ENCODE assay signal across 7 mouse cellular contexts in the genomic region with DNA sequence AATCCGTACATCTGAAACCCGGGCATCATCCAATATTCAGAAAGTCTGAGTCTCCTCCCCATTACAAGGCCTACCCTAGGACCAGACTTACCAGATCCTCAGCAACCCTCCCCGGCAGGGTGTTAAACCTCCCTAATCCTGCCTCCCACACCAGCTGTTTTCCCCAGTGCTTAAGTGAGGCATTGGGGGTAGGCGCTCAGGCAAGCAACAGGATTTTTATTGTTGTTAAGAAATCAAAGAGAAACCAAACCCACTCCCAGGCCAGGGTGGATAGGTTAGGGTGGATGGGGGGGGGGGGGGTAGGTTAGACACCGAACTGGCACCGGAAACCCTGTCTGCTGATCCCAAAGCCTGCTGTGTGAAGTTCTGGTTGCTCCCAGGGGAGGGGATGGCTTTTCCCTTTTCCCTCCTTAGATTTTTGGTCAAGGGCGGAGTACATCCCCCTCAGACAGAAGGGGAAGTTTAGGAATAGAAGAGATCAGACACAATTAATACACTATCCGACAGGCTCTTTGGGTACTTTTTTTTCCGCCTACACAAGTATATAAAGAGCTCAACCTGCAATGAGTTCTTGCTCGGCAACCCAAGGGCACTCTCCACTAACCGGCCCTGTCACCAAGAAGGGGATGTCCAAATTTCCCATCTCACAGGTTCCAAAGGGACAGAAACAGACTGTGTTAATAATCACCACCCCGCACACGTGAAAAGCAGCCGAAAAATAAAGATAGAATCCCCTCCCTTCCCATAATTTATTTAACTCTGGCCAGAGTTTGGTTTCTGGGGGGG. TPM values are rescaled to one million over a fixed set of nuclear protein-coding genes. Genes with fewer than 3 reads are reported as not detected.
A peak's percentile ranks its signal among the peaks of the same experiment; 100 is the strongest.
DNase-seq lines count a peak whose midpoint lies in the region; ATAC-seq and TF ChIP-seq lines count a peak whose summit lies in the region.

No protein-coding gene starts in this region.

- H3K9me3 ChIP-seq in heart, embryonic 13.5 days: no peaks in the 10 kb centered on the region
- no peaks in the 10 kb centered on the region for H3K9me3 ChIP-seq in liver, embryonic 12.5 days (replicated peaks)

- TF ChIP-seq CTCF in lung, adult 2 months (IDR thresholded peaks at IDR 0.05; ENCODE audit: insufficient read depth, low read length): no peak
- TF ChIP-seq CTCF in brain, embryonic 14.5 days (IDR thresholded peaks at IDR 0.05; ENCODE audit: borderline replicate concordance, extremely low read depth, insufficient read depth, insufficient read length): no peak

- peak overlapping the region; percentile 92 for H3K9ac ChIP-seq in heart, embryonic 13.5 days
- H3K9ac ChIP-seq in liver, embryonic 12.5 days: peak overlapping the region; percentile 92

- H3K27me3 ChIP-seq in heart, embryonic 13.5 days (replicated peaks): no peaks in the 10 kb centered on the region
- H3K27me3 ChIP-seq in liver, embryonic 12.5 days (replicated peaks): no peaks in the 10 kb centered on the region
- no peaks in the 10 kb centered on the region for H3K27me3 ChIP-seq in splenic B cell, adult 2 months (ENCODE audit: control insufficient read depth, insufficient read depth, low read length, poor library complexity, severe bottlenecking)

- H3K4me2 ChIP-seq in heart, embryonic 13.5 days: peak overlapping the region; percentile 89
- H3K4me2 ChIP-seq in liver, embryonic 12.5 days: peak overlapping the region; percentile 89

- peak overlapping the region; percentile 98 for H3K27ac ChIP-seq in heart, embryonic 13.5 days (replicated peaks)
- H3K27ac ChIP-seq in liver, embryonic 12.5 days: peak overlapping the region; percentile 92

- no peak for TF ChIP-seq POLR2A in lung, adult 2 months (IDR thresholded peaks at IDR 0.05; ENCODE audit: borderline replicate concordance, extremely low read depth, low read depth, low read length)
- TF ChIP-seq POLR2A in brain, embryonic 14.5 days (IDR thresholded peaks at IDR 0.05; ENCODE audit: borderline replicate concordance, extremely low read depth, insufficient read depth, insufficient read length, poor library complexity, severe bottlenecking): no peak

- H3K4me3 ChIP-seq in lung, adult 2 months (replicated peaks; ENCODE audit: extremely low read depth, low read depth, low read length): peak overlapping the region; percentile 83
- H3K4me3 ChIP-seq in heart, embryonic 13.5 days: peak overlapping the region; percentile 83
- peak overlapping the region; percentile 83 for H3K4me3 ChIP-seq in liver, embryonic 12.5 days

- peak; percentile 41 for DNase-seq in lung, adult 2 months
- DNase-seq in lung, adult 18-20 months: no peak
- peak; percentile 60 for DNase-seq in brain, embryonic 14.5 days (ENCODE audit: low read depth)
- DNase-seq in splenic B cell, adult 2 months (ENCODE audit: low read depth, low spot score): peak; percentile 51
- no peak for DNase-seq in right cerebral cortex, postnatal 36 days (ENCODE audit: low spot score in 2 of 2)

- peaks cover 25% of the 10 kb centered on the region for H3K36me3 ChIP-seq in heart, embryonic 13.5 days
- H3K36me3 ChIP-seq in liver, embryonic 12.5 days: peaks cover 28% of the 10 kb centered on the region
- H3K36me3 ChIP-seq in splenic B cell, adult 2 months (ENCODE audit: control insufficient read depth, insufficient read depth, low read length, poor library complexity, severe bottlenecking): peaks cover 3% of the 10 kb centered on the region

- no peak for ATAC-seq in heart, embryonic 13.5 days (ENCODE audit: extremely low read depth, insufficient number of reproducible peaks, low FRiP score, low TSS enrichment)
- ATAC-seq in liver, embryonic 12.5 days: no peak

- under 1% methylated on average over 14 of the region's 14 CpGs for WGBS in lung, adult 2 months
- under 1% methylated on average over 14 of the region's 14 CpGs for WGBS in heart, embryonic 13.5 days
- 1% methylated on average over 14 of the region's 14 CpGs for WGBS in liver, embryonic 12.5 days (ENCODE audit: insufficient replicate concordance)

- peaks cover 5% of the 10 kb centered on the region; the same call in 1 of the 2 replicates for H3K4me1 ChIP-seq in lung, adult 2 months (ENCODE audit: control insufficient read depth, insufficient read depth, low read length)
- H3K4me1 ChIP-seq in heart, embryonic 13.5 days: peaks cover 34% of the 10 kb centered on the region
- H3K4me1 ChIP-seq in liver, embryonic 12.5 days: peaks cover 65% of the 10 kb centered on the region

RNA-seq across cellular contexts. Expression of a gene that starts 1.5 kb away (rescaled TPM):
- 35.8 and 39.0 TPM in 2 replicates for polyA plus RNA-seq in lung, adult 2 months (2012; rRNA removed)
- 15.4 and 15.7 TPM in 2 replicates for polyA plus RNA-seq in brain, embryonic 14.5 days (2012; rRNA removed)
- polyA plus RNA-seq in heart, embryonic 13.5 days (2015; fragmentation: Nextera tagmentation; extraction: Ambion mirVana): 11.8 and 13.8 TPM in 2 replicates
- polyA plus RNA-seq in liver, embryonic 12.5 days (2016; fragmentation: Nextera tagmentation; extraction: Ambion mirVana): 12.8 and 14.5 TPM in 2 replicates

RNA-seq across cellular contexts. Expression of a gene that starts 14.6 kb away (rescaled TPM):
- 23.6 and 34.4 TPM in 2 replicates for polyA plus RNA-seq in lung, adult 2 months (2012; rRNA removed)
- polyA plus RNA-seq in brain, embryonic 14.5 days (2012; rRNA removed): 85.1 and 103 TPM in 2 replicates
- polyA plus RNA-seq in heart, embryonic 13.5 days (2015; fragmentation: Nextera tagmentation; extraction: Ambion mirVana): 92.7 and 114 TPM in 2 replicates
- polyA plus RNA-seq in liver, embryonic 12.5 days (2016; fragmentation: Nextera tagmentation; extraction: Ambion mirVana): 140 and 145 TPM in 2 replicates

RNA-seq across cellular contexts. Expression of a gene that starts 15.0 kb away (rescaled TPM):
- polyA plus RNA-seq in lung, adult 2 months (2012; rRNA removed): 147 and 242 TPM in 2 replicates
- 262 and 283 TPM in 2 replicates for polyA plus RNA-seq in brain, embryonic 14.5 days (2012; rRNA removed)
- polyA plus RNA-seq in heart, embryonic 13.5 days (2015; fragmentation: Nextera tagmentation; extraction: Ambion mirVana): 486 and 514 TPM in 2 replicates
- polyA plus RNA-seq in liver, embryonic 12.5 days (2016; fragmentation: Nextera tagmentation; extraction: Ambion mirVana): 131 and 132 TPM in 2 replicates

RNA-seq across cellular contexts. Expression of a gene that starts 54.9 kb away (rescaled TPM):
- 95.4 and 99.7 TPM in 2 replicates for polyA plus RNA-seq in lung, adult 2 months (2012; rRNA removed)
- polyA plus RNA-seq in brain, embryonic 14.5 days (2012; rRNA removed): 35.5 and 38.0 TPM in 2 replicates
- polyA plus RNA-seq in heart, embryonic 13.5 days (2015; fragmentation: Nextera tagmentation; extraction: Ambion mirVana): 22.0 and 22.2 TPM in 2 replicates
- 8.4 and 9.5 TPM in 2 replicates for polyA plus RNA-seq in liver, embryonic 12.5 days (2016; fragmentation: Nextera tagmentation; extraction: Ambion mirVana)

Comparison
In these comparisons a context has a peak if more than half of its experiments do, and no peak if none do; other contexts are left out.
1. DNase-seq: peak in lung, adult 2 months (single experiment), brain, embryonic 14.5 days (single experiment) and splenic B cell, adult 2 months (single experiment); none in lung, adult 18-20 months (0 of 2) and right cerebral cortex, postnatal 36 days (0 of 2).
2. Peak in every context shown above with its lines, with median percentiles within 50 percentile points of each other: H3K4me3 ChIP-seq.